Mouse (Mus musculus) limb, embryonic 13.5 days (tissue): ENCODE data around the gene Atxn3. TPM values are rescaled to one million over a fixed set of nuclear protein-coding genes. Genes with fewer than 3 reads are reported as not detected.

Experiments
- ATAC-seq: fragments of 200-750 bp; cut with Nextera tagmentation; 2 replicates; pipeline ENCODE4 v1.8.0; 2017; ENCODE audit warnings: low read depth, moderate number of reproducible peaks, moderate TSS enrichment; ENCODE audit not compliant: low FRiP score
- H3K27ac ChIP-seq: fragments of 300-500 bp; sonication (generic); 2 replicates; pipeline ENCODE4 v1.5.1; 2015; ENCODE audit warnings: inconsistent platforms, mild to moderate bottlenecking, moderate library complexity
- H3K27me3 ChIP-seq: fragments of 300-500 bp; sonication (generic); 2 replicates; pipeline ENCODE4 v1.6.1; 2015; ENCODE audit warnings: mild to moderate bottlenecking, inconsistent platforms
- H3K36me3 ChIP-seq: fragments of 300-500 bp; sonication (generic); 2 replicates; pipeline ENCODE4 v1.6.1; 2015; ENCODE audit warnings: inconsistent platforms, mild to moderate bottlenecking, moderate library complexity
- H3K4me1 ChIP-seq: fragments of 300-500 bp; sonication (generic); 2 replicates; pipeline ENCODE4 v1.6.1; 2015; ENCODE audit warnings: inconsistent platforms
- H3K4me2 ChIP-seq: fragments of 300-500 bp; sonication (generic); replicated peaks from 2 replicates; pipeline ENCODE4 v1.6.1; 2015; ENCODE audit warnings: inconsistent platforms, mild to moderate bottlenecking, moderate library complexity
- H3K4me3 ChIP-seq: fragments of 300-500 bp; sonication (generic); 2 replicates; pipeline ENCODE4 v1.5.1; 2015; ENCODE audit warnings: moderate library complexity, mild to moderate bottlenecking, inconsistent platforms
- H3K9ac ChIP-seq: fragments of 300-500 bp; sonication (generic); 2 replicates; pipeline ENCODE4 v1.6.1; 2015; ENCODE audit warnings: mild to moderate bottlenecking, inconsistent platforms
- H3K9me3 ChIP-seq: fragments of 300-500 bp; sonication (generic); 2 replicates; pipeline ENCODE4 v1.6.1; 2016; ENCODE audit warnings: inconsistent platforms
- WGBS: fragments of 180-500 bp; shearing (Covaris S2); methylation state at CpG from one replicate; pipeline ENCODE4 v1.1.7; 2015; 5-methylcytosine and 5-hydroxymethylcytosine counted together
- polyA plus RNA-seq: library from polyadenylated mRNA; unstranded; fragments of >200 nt; fragmentation: Nextera tagmentation; extraction: Ambion mirVana; gene quantifications from 2 replicates; pipeline ENCODE4 v1.2.1, GENCODE M21; 2015

Gene Atxn3
- 9.8 and 10.1 TPM in 2 replicates for polyA plus RNA-seq

- H3K36me3 ChIP-seq, result no peaks in the 10 kb centered on the region
- no peaks in the 10 kb centered on the region for H3K27me3 ChIP-seq
- H3K4me2 ChIP-seq, result peak within 1 kb of the TSS; percentile 66
- ATAC-seq, result peak; percentile 99
- peak within 1 kb of the TSS; percentile 80 for H3K4me3 ChIP-seq
- under 1% methylated on average over 49 of the region's 54 CpGs for WGBS
- peaks cover 12% of the 10 kb centered on the region for H3K4me1 ChIP-seq
- peak within 1 kb of the TSS; percentile 22; the same call in 1 of the 2 replicates for H3K27ac ChIP-seq
- no peaks in the 10 kb centered on the region for H3K9me3 ChIP-seq
- H3K9ac ChIP-seq, result peak within 1 kb of the TSS; percentile 85
Measured at GRCm38 (mm10) chr12:101957942-101958544, at the start of gene Atxn3. TSS of gene Atxn3 (minus strand) at chr12:101958246.

- Histone ChIP-seq H3K4me3 (no peak overlapping the region), H3K36me3 (peaks cover 78% of the 10 kb centered on the region), H3K9ac (no peak overlapping the region), H3K4me1 (no peaks in the 10 kb centered on the region), H3K9me3 (no peaks in the 10 kb centered on the region), H3K27ac (no peak overlapping the region), H3K4me2 (no peak overlapping the region), H3K27me3 (no peaks in the 10 kb centered on the region)
- no peak for ATAC-seq
- WGBS, result 90% methylated on average over 11 of the region's 11 CpGs
Measured at GRCm38 (mm10) chr12:102000785-102001184, 42.7 kb upstream of the Atxn3 start.

- H3K36me3 ChIP-seq, result peaks cover 78% of the 10 kb centered on the region
- WGBS, result 92% methylated on average over 5 of the region's 5 CpGs
- H3K4me2 ChIP-seq, result no peak overlapping the region
- H3K27ac ChIP-seq, result no peak overlapping the region
- H3K9ac ChIP-seq, result no peak overlapping the region
- H3K27me3 ChIP-seq, result no peaks in the 10 kb centered on the region
- H3K4me3 ChIP-seq, result no peak overlapping the region
- no peaks in the 10 kb centered on the region for H3K4me1 ChIP-seq
- ATAC-seq, result no peak
- H3K9me3 ChIP-seq, result no peaks in the 10 kb centered on the region
Measured at GRCm38 (mm10) chr12:101998929-101999328, 40.9 kb upstream of the Atxn3 start.

- no peaks in the 10 kb centered on the region for H3K9me3 ChIP-seq
- H3K27ac ChIP-seq, result no peak overlapping the region
- peaks cover 74% of the 10 kb centered on the region for H3K36me3 ChIP-seq
- H3K9ac ChIP-seq, result no peak overlapping the region
- no peak overlapping the region for H3K4me3 ChIP-seq
- H3K4me1 ChIP-seq, result no peaks in the 10 kb centered on the region
- no peak for ATAC-seq
- WGBS, result 95% methylated on average over 8 of the region's 8 CpGs
- H3K27me3 ChIP-seq, result no peaks in the 10 kb centered on the region
- H3K4me2 ChIP-seq, result no peak overlapping the region
Measured at GRCm38 (mm10) chr12:101994576-101995467, 36.8 kb upstream of the Atxn3 start.

- no peak overlapping the region for H3K27ac ChIP-seq
- H3K4me1 ChIP-seq, result no peaks in the 10 kb centered on the region
- no peaks in the 10 kb centered on the region for H3K27me3 ChIP-seq
- H3K9me3 ChIP-seq, result no peaks in the 10 kb centered on the region
- WGBS, result 82% methylated on average over 6 of the region's 6 CpGs
- H3K36me3 ChIP-seq, result peaks cover 82% of the 10 kb centered on the region
- no peak for ATAC-seq
- H3K4me3 ChIP-seq, result no peak overlapping the region
- H3K9ac ChIP-seq, result no peak overlapping the region
- no peak overlapping the region for H3K4me2 ChIP-seq
Measured at GRCm38 (mm10) chr12:101987659-101988058, 29.6 kb upstream of the Atxn3 start.

GRCm38 (mm10) chr12:101985110-101985509, 27.1 kb upstream of the Atxn3 start:
- no peaks in the 10 kb centered on the region for H3K9me3 ChIP-seq
- 77% methylated on average over 3 of the region's 3 CpGs for WGBS
- H3K4me2 ChIP-seq, result no peak overlapping the region
- no peak overlapping the region for H3K27ac ChIP-seq
- no peak for ATAC-seq
- H3K36me3 ChIP-seq, result peaks cover 68% of the 10 kb centered on the region
- no peaks in the 10 kb centered on the region for H3K27me3 ChIP-seq
- no peak overlapping the region for H3K4me3 ChIP-seq
- no peak overlapping the region for H3K9ac ChIP-seq
- H3K4me1 ChIP-seq, result no peaks in the 10 kb centered on the region

GRCm38 (mm10) chr12:101982977-101983376, 24.9 kb upstream of the Atxn3 start:
- Histone ChIP-seq H3K4me2 (no peak overlapping the region), H3K36me3 (peaks cover 48% of the 10 kb centered on the region), H3K9me3 (no peaks in the 10 kb centered on the region), H3K27ac (no peak overlapping the region), H3K4me1 (no peaks in the 10 kb centered on the region), H3K27me3 (no peaks in the 10 kb centered on the region), H3K9ac (no peak overlapping the region), H3K4me3 (no peak overlapping the region)
- WGBS, result 92% methylated on average over 9 of the region's 9 CpGs
- no peak for ATAC-seq

- H3K4me1 ChIP-seq, result peaks cover 10% of the 10 kb centered on the region
- H3K27me3 ChIP-seq, result no peaks in the 10 kb centered on the region
- no peaks in the 10 kb centered on the region for H3K9me3 ChIP-seq
- no peak for ATAC-seq
- no peak overlapping the region for H3K9ac ChIP-seq
- H3K27ac ChIP-seq, result no peak overlapping the region
- WGBS, result 86% methylated on average over 2 of the region's 2 CpGs
- H3K36me3 ChIP-seq, result peaks cover 38% of the 10 kb centered on the region
- H3K4me3 ChIP-seq, result no peak overlapping the region
- no peak overlapping the region for H3K4me2 ChIP-seq
Measured at GRCm38 (mm10) chr12:101981559-101981958, 23.5 kb upstream of the Atxn3 start.

GRCm38 (mm10) chr12:101980266-101980665, 22.2 kb upstream of the Atxn3 start:
- H3K4me2 ChIP-seq, result no peak overlapping the region
- no peaks in the 10 kb centered on the region for H3K9me3 ChIP-seq
- no peak overlapping the region for H3K9ac ChIP-seq
- H3K36me3 ChIP-seq, result peaks cover 35% of the 10 kb centered on the region
- WGBS, result 80% methylated on average over 5 of the region's 5 CpGs
- no peak for ATAC-seq
- H3K4me3 ChIP-seq, result no peak overlapping the region
- no peak overlapping the region for H3K27ac ChIP-seq
- H3K27me3 ChIP-seq, result no peaks in the 10 kb centered on the region
- peaks cover 11% of the 10 kb centered on the region for H3K4me1 ChIP-seq

- no peak for ATAC-seq
- peaks cover 27% of the 10 kb centered on the region for H3K36me3 ChIP-seq
- H3K4me3 ChIP-seq, result no peak overlapping the region
- no peaks in the 10 kb centered on the region for H3K9me3 ChIP-seq
- H3K4me1 ChIP-seq, result peaks cover 18% of the 10 kb centered on the region
- H3K27me3 ChIP-seq, result no peaks in the 10 kb centered on the region
- H3K4me2 ChIP-seq, result no peak overlapping the region
- 93% methylated on average over 8 of the region's 8 CpGs for WGBS
- H3K27ac ChIP-seq, result no peak overlapping the region
- H3K9ac ChIP-seq, result no peak overlapping the region
Measured at GRCm38 (mm10) chr12:101979213-101979750, 21.2 kb upstream of the Atxn3 start.

GRCm38 (mm10) chr12:101978588-101978987, 20.5 kb upstream of the Atxn3 start:
- H3K4me2 ChIP-seq, result no peak overlapping the region
- ATAC-seq, result no peak
- 88% methylated on average over 1 of the region's 1 CpGs for WGBS
- H3K27ac ChIP-seq, result no peak overlapping the region
- no peak overlapping the region for H3K9ac ChIP-seq
- H3K36me3 ChIP-seq, result peaks cover 20% of the 10 kb centered on the region
- no peak overlapping the region for H3K4me3 ChIP-seq
- peaks cover 19% of the 10 kb centered on the region for H3K4me1 ChIP-seq
- H3K27me3 ChIP-seq, result no peaks in the 10 kb centered on the region
- no peaks in the 10 kb centered on the region for H3K9me3 ChIP-seq

GRCm38 (mm10) chr12:101978162-101978561, 20.1 kb upstream of the Atxn3 start:
- no peak for ATAC-seq
- Histone ChIP-seq H3K4me2 (no peak overlapping the region), H3K27me3 (no peaks in the 10 kb centered on the region), H3K4me1 (peaks cover 19% of the 10 kb centered on the region), H3K9ac (no peak overlapping the region), H3K4me3 (no peak overlapping the region), H3K27ac (no peak overlapping the region), H3K9me3 (no peaks in the 10 kb centered on the region), H3K36me3 (peaks cover 19% of the 10 kb centered on the region)
- 85% methylated on average over 5 of the region's 5 CpGs for WGBS
